Mouse (Mus musculus) inflammation-experienced regulatory T-cells, adult 6 months (primary cell): ENCODE measurements at regions not wholly inside any gene's neighbourhood (a gene's known extent, or its start where the extent isn't known, plus 50 kb on each side); places are given as distances from the start of the nearest gene placed in this dataset.

Experiments used
- ATAC-seq: one replicate; pipeline ENCODE4 v1.8.0; 2017

DNA sequence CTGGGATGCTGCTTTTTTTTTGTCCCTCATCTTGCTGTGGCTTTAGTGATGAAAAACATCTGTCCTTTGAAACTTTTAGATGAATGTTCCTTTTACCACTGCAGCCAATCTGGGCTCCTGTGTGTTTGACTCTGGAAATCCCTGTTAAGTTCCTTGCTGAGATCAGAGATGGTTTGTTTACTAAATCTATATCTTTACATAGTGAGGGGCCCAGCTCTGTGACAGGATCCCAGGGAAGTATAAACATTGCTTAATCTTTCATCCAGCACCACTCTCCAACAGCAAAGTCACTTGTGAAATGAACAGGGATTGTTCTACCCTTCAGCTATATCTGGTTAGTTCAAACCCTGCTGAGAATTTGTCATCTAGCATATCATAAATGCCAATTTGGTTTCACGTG is 501.8 kb downstream of the Fat4 start:
- no peak for ATAC-seq

DNA sequence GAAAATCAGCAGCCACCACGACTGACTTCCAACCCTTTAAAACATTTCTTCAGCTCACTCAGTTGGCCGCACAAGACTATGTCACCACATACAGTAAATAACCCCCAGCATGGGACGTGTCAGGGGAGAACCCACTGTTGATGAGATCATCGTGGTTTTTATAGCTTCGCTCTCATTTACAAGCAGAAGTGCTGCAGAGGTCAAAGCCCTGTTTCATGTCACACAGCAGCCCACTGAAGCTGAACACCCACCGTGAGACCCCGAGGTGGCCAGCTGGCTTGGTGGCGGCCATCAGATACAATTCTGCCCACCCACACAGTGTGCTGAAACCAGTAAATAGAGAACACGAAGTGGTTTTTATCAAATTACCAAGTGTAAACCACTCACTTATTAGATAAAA is 503.7 kb downstream of the Fat4 start:
- no peak for ATAC-seq

DNA sequence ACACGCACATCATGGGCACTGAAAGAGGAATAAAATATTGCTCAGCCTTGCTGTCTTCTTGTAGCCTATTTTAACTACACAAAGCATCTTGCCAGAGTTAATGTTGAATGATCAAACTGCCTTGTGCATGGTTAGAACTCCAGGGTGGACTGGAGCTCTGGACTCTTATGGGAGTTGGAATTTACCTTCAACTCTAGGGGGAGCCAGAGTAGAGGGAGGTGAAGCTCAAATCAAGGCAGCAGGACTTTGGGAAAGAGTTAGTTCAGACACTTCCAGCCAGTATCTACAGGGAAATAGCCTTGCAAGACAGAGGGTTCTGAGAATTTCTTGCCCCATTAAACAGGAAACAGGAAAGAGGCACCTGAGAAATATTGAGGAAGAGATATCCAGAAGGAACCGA is 505.3 kb downstream of the Fat4 start:
- ATAC-seq, result no peak

DNA sequence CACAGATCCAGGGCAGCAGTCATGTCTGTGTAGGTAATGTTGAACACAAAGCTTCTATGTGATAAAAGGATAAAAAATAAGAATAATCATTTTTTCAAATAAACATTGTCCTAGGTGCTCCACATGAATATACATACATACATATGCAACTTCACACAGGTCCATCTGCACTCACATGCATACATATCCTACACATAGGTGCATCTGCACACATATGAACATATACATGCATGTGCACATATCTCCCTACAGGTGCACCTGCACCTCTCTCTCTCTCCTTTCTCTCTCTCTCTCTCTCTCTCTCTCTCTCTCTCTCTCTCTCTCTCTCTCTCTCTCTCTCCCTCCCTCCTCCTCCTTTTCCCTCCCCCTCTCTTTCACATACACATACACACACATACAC is 509.9 kb downstream of the Fat4 start:
- ATAC-seq, result no peak

DNA sequence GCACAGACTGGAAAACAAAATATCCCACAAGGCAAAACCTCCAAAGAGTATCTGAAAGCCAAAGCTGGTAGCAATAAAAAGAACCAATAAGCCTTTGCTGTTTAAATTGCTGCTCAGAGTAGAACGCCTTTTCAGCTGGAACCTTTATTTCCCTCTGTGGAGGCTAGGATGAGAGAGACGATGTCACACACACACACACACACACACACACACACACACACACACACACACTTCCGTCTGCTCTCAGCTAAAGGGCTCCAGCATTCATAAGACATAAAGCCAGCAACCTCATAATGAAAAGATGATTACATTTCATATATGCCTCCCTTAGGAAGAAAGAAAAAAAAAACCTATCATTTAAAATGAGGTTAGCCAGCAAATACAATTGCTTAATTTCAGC is 510.5 kb downstream of the Fat4 start:
- ATAC-seq, result no peak

DNA sequence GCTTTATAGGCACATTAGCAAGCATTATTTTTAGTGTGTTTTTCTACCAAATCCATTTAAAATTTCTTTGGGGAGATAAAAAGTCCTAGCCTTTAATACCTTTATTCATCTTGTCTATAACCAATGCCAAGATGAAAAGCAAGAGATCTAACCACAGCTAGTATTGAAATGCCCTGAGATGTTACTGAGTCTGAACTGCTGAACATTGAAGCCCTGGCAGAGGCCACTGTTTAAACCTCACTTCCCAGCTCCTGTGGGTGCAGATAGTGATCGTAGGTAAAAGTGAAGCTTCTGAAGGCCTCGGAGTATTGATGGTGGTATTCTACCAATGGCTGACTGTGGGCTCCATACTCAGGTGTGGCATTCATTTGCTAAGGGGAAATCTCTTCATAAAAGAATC is 510.9 kb downstream of the Fat4 start:
- ATAC-seq, result no peak

DNA sequence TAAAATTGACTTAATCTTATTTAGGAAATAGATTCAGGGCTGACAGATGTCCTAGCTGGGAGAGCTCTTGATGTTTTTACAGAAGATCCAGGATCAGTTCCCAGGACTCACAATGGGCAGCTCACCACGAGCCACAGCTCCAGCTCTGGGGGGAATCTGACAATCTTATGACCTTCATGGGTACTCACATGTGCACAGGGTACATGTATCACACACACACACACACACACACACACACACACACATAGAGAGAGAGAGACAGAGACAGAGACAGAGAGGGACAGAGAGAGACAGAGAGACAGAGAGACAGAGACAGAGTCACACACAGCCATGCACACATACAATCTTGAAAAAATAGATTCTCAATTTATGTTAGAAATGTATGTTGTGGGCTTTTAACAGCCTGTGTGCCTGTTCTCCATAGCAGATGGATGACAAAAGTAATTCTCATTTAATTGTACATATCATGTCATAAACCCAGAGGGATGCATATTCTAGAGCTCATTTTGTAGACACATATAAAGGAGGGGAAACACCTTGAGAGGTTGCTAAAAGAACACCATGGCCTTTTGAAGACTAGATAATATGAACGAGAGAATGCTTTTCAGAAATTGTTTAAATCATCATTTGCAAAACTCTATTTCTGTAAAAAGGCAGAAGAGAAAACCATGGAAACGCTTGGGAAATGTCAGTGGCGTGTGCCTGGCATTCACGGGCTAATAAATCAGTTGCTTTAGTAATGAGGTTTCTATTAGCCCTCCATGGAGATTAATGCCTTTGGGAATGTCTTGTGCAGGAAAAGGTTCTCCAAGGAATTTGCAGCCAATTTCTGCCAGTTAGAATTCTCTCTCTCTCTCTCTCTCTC is 538.3 kb downstream of the Fat4 start:
- ATAC-seq, result no peak

DNA sequence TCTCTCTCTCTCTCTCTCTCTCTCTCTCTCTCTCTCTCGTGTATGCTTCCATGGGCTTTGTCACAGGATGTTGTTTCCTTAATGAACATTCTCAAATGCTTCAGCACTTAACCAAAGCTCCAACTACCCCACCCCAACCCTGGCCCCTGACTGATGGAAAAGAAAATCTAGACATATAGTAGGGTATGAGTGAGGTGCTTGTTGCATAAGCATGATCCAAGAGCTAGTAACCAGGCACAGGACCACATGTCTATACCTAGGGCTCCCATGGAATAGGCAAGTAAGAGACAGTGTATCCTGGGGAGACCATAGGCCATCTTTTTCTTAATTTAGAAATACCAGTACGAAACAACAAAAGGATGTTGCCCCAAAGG is 538.9 kb downstream of the Fat4 start:
- no peak for ATAC-seq

DNA sequence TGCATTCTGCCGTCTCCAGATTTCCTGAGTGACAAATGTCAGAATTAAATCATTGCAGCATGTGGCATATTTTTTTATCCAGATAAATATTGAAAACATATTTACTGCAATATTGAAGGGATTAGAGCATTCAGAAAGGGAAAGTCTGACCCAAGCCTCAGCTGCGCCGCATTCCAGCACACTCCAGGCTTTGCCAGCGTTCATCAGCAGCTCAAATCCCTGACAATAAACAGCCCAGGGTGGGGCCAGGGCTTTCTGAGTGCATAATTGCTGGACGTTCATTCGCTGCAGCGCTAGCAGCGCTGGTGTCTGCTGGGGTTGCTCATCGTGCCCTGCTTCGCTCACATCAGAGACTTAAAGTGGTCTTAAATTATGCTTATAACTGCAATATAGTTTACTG is 556.6 kb downstream of the Fat4 start:
- ATAC-seq, result no peak

DNA sequence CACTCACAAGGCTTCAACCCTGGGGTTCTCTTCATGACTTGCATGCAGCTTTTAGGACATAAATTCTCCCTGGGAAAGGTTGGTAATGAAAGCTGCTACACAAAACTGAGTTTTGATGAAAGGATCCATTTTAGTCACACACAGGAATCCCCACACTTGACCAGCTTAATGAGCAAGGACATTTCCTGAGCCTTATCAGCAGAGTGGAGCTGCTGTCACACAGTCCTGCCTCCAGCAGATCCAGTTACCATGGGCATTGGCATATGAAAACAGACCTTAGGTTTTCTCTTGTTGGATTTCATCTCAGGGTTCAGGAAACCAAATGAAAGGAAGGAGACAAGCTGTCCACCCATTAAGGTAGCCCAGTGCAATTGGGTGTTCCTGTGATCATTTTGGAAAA is 568.9 kb downstream of the Fat4 start:
- ATAC-seq, result no peak

DNA sequence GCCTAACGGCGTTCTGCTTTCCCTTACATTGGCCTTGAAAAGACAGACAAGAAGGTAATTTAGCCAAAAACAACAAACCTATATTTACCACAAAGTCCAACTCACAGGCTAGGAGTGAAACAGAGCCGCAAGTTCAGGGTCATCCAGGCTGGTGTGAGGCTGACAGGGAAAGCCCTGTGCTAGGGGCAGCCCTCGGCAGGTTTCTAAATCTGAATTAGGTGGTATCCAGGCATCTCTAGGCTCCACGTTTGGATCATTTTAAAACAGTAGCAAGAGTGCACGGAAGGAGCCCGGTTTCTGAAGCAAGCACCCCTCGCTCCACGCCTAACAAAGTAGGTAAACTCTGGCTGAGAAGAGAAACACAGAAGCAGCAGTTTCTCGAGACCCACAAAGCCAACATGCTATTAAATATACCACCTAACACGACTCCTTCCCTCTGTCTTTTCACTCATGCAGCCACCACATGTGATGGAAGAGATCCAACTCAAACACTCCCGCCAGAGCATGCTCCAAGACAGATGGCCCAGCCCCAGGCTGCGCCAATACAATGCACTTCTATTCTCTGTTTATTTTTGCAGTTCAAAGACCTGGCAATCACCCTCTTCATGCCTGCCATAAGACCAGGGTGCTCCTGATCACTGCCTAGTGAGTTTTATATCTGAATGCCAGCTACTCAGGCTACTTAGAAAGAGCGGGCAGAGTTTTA is 573.6 kb downstream of the Fat4 start:
- ATAC-seq, result no peak

DNA sequence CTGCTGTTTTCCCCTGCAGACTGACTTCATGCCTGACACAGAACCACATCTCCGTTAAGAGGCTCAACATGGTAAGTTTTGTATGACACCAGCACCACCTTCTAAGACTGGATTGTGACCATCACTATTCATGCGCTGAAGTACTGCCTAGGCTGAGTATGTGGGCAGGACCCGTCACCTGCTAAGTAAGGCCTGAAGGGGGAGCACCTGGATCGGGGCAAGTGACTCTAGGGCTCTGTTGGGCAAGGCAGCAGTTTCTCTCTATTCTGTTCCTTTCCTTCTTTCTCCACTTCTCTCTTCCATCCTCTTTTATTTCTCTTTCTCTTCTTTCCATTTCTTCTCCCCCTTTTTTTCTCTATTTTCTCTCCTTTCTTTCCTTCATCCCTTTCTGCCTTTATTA is 574.8 kb downstream of the Fat4 start:
- ATAC-seq, result no peak

DNA sequence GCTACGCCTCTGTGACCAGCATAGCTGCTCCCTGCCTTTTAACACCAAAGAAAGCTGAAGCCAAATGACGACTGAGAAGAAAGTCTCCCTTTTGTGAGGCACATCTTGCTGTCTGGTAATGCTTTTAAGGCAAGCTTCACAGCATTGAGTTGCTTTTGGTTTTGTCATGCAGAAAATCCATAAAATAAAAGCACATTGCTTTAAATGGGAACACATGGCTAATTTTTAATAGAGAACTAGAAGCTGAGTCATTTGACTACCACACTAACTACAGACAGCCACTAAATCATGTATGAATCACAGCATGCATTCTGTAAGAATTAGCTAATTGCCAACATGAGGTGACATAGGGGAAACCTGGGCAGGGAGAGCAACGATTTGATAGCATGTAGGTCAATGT is 579.1 kb downstream of the Fat4 start:
- ATAC-seq, result no peak

DNA sequence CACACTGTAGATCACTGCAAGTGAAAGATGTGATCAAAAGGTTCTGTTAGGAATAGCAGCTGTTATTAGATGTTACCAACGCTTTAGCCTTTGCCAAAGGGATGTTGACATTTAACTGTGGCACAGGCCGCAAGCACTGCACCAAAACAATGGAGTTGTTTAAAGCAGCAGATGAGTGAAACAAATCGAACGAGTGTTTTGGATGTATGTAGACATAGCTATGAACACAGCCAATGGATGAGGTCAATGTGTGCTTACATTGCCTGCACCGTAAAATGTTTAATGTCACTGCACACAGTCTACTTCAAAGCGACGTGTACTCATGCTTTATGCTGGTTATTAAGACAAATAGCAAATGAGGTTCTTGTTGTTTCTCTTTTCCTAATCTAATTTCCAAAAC is 602.7 kb downstream of the Fat4 start:
- no peak for ATAC-seq

DNA sequence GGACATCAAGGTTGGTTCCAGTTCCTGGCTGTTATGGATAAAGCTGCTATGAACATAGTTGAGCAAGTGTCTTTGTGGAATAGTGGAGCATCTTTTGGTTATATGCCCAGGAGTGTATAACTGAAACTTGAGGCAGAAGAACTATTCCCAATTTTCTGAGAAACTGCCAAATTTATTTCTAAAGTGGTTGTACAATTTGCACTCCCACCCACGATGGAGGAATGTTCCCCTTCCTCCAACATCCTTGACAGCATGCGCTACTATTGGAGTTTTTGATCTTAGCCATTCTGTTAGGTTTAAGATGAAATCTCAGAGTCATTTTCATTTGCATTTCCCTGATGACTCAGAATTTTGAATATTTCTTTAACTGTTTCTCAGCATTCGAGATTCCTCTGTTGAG is 607.6 kb downstream of the Fat4 start:
- ATAC-seq, result no peak

DNA sequence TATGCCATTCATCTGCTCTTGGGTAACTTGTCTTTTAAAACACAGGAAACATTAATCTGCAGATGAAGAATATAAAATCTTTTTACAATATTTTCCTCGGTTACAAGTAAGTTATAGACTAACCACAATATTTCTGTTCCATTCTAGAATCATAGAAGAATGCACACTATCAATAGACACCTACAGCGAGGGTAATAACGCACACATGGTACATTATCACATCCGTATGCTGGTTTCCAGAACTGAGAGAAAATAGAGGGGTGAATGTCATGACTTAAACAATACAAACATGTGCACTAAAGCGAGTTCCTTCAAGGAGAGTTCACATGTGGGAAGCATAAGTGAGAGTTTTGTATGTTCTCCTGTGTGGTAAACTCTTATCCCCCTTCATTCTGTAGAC is 641.3 kb downstream of the Fat4 start:
- ATAC-seq, result no peak

DNA sequence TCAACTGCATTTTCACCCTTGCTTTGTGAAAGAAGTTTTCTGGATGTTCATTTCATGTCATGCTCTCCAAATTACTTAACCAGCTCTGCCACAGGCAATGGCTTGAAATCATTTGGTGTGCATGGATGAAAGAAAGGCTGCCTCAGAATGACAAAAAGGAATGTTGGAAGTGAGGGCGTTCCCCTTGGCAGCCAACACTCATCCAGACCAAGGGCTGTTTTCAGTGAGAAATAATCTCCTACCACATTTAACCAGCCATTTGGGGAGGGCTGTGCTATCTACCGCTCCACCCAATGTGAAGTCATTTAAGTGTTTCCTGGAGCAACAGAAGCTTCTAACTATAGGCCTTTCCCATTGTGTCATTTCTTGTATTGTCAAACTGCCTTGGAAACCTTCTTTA is 650.8 kb downstream of the Fat4 start:
- ATAC-seq, result no peak

DNA sequence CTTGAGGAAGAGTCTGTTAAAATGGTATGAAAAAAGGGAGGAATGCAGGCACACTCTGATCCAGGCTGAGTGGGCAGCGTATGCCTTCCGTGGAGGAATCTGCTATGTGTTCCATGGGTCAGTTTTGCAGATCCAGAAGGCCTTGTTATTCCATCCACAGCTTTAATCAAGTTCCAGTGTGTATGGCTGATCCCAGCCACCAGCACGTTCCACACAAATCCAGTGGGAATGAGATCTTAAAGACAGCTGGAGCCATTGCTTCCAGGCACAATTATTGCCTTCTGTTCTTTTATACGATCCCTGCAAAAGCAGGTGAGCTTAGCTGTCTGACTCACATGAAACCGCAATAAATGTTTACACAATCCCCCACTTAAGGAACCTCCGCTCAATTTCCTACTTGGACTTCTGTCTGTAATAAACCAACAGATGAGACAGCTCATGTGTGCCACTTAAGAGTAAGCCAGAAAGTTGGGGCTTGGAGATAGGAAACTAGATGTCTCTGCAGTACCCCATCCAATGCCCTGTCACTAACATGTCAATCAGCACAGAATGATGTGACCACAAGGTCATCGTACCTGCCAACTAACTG is 653.9 kb downstream of the Fat4 start:
- ATAC-seq, result no peak

DNA sequence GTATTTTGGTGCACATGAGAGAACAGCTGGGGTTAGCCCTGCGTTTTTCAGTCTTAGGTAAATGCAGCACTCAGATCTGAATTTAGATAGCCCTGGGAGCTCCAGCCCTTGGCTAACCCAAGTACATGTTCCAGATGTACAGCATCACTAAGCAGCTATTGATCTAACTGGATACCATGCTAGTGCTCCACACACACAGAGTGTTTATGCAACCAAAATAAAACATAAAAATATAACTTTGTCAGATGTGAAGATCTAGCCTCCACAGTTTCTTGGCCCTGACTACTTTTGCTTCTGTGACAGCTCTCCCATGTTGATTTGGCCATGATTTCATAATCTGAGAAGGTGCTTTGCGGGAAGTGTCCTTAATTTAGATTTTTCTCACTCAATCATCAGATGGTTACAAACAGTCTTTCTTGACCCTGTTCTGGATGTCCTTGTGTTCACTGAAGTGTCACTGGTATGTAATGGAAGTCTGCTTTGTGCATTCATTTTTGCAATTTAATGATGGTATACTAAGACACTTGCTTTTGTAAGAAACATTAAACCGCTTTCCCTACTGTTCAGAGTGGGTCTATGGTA is 672.8 kb downstream of the Fat4 start:
- ATAC-seq, result no peak

DNA sequence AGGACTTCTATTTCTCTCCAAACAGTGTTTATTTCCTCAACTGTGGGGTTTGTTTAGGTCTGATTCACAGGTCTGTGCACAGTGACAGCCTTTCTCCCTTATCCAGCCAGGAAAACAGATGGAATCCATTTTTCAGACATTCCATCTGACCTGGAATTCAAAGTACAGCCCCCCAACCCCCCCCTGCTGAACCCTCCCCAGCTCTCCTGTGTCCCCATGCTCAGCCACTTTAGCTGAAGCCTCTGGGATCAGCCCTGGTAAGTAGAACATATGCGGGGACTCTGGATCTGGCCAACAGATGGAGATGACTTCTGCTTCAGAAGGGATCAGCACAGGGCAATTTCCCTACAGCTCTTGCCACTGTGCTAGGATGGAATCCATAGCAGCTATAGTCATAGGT is 674.2 kb downstream of the Fat4 start:
- ATAC-seq, result no peak

DNA sequence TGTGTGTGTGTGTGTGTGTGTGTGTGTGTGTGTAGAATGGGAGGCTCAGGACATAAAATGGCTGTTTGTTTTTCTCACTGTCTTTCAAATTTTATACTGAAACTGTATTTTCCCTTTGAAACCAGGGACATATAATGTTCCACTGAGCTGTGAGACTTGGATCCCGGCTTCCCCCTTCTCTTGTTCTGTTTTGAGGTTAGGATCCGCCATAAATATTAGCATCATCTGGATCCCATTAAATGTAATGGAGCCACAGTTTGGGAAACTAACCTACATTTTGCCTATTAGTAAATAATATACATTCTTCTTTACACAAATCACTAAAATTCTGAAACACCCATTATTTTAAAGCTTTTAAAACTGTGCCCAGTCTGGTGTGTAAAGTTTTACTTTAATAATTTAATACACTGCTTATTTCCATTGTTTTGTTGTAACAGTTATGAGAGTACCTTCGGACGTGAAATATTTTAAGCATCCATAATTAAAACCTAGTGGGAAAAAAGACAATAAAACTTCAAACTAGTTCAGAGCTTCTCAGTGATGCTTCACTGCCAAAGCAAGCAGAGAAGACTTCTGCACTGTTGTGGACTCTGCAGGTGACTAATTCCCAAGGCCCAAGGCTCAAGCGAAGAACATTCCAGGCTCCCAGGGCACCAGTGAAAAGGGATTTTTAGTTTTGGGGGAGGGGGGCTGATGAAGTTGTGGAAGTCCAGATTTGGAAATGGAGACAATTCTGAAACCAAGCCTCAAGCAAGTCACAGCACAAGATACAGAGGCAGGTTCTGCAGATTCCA is 684.9 kb downstream of the Fat4 start:
- ATAC-seq, result no peak

DNA sequence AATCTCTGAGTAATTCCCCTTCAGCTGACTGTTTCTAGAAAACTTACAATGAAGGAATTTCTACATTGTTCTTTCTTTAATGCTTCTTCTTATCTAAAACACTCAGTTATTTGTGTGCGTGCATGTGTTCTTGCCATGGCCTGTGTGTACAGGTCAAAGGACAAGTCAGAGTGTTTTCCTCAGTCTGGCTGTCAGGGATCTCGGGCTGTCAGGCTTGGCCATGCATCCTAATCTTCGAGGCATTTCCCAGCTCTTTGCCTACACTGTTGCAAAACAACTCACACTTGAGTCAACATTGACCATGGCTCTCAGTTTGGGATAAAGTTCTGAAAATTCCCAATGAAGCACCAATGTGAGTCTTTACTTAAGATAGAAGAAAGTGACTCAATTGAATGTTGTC is 688.5 kb downstream of the Fat4 start:
- ATAC-seq, result no peak

DNA sequence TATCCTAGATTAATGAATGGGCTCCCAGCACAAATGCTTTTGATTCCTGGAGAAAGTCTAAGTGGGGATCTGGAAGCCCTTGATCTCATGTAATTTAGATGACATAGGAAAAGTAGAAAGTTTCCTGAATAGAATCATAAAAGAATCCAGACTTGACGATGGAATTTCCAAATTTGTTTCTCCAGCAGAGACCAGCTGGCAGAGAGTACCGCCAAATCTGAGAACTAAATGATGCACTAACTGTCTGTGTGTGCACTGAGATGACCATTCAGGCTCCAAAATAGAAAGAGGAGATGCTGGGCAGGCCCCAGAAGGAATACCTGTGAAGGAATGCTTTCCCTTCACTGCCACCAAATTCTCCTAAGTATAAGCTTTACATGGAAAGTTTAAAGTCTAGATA is 704.6 kb downstream of the Fat4 start:
- ATAC-seq, result no peak
